Mouse (Mus musculus) left cerebral cortex, postnatal 25 days (tissue): ENCODE data around the gene Vmn2r98. TPM values are rescaled to one million over a fixed set of nuclear protein-coding genes. Genes with fewer than 3 reads are reported as not detected.
"Not testable (repeated sequence)": the region's sequence is repeated elsewhere in the genome, so short reads cannot be mapped to it uniquely, and the experiment has no call there.

Source experiments
- DNase-seq, 2 experiments: peaks; one replicate each; pipeline ENCODE4 v3.0.0; 2022; ENCODE audit warnings: low spot score in 2 of 2, mixed read lengths in 1 of 2
- intact Hi-C: fragments of 180-260 bp; cut with DNase I; formaldehyde crosslinking; loops from one replicate; pipeline ENCODE4 v1.15.1; 2025
- total RNA-seq, 2 experiments: library from RNA; stranded (reverse); gene quantifications; 2 replicates each; pipeline ENCODE4 v1.2.3; 2021

Gene Vmn2r98
- total RNA-seq, result not detected

DNA sequence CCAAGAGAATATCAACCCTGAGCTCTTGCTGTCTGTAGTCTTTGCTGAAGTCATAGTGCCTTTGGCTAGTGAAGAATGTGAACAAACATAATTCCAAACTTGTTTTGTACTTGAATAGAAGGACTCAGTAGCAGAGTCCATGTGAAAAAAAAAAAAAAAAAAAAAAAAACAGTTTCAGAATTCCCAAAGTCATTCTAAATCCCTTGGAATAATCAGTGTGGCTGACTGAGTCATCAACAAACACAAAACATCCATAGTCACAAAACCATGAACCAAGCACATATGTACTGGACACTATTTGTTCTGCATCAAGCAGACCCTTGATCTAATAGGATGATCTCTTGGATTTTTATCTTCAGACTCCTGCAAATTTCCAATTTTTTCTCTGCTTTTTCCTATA, at the start of gene Vmn2r98:
TSS of gene Vmn2r98 (plus strand) at position 301 of the 400 bp plus-strand sequence.
- DNase-seq, intact Hi-C loops: not testable (repeated sequence)

DNA sequence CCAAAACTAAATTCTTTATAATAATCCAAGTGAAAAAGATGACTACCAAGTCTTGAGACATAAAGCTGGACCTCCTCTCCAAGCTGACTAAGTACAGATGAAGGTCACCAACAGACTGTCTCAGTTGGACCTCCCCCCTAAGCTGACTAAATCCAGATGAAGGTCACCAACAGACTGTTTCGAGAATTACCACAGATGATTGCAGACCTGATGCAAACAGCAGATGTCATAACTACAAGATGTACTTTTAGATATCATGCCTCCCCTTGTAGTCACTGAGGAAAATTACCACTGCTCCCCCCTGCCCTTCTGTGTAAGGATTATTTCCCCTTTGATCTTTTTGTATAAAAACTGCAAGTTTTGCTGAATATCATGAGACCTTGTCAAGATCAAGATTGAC, 21.8 kb upstream of the Vmn2r98 start:
- DNase-seq, intact Hi-C loops: not testable (repeated sequence)

DNA sequence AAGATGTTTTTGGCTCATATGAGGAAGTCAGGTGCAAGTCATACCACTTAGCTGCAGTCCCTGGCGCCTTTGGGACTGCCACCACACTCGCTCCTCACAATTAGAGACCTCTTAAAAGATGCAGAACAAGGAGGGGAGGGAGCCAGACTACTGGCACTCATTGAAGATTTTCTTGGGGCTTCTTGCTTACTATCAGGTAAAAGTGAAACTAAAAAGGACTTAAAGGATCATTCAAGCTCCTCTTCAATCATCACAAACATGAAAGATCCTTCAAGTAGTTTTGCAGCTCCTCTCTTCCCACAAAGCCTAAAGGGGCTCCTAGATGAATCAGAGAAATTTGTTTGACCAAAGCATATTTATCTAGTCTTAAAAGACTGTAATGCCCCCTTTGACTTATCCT, 21.3 kb upstream of the Vmn2r98 start:
- DNase-seq, result no peak
- intact Hi-C loops, result no loop called here

DNA sequence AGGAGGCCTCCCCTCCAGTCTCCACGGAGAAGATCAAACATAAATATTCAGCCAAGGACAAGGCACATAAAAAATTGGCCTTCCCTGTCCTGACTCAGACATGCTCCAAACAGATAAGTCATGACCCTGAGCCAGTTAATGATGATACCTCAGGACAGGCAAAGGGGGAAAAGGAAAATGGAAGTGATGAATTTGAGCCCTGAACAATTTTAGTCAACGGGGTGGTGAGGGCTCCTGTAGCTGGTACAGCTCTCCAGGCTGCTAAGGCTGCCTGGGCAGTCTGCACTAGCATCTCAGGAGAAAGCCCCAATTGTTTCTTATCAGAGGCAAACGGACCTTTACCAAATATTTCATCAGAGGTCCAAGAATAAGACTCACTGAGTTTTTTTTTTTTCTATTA, 20.5 kb upstream of the Vmn2r98 start:
- no peak for DNase-seq
- intact Hi-C loops, result no loop called here

Other genes starting within 250 kb of the Vmn2r98 start
- gene Vmn2r97, start 139.2 kb upstream of the Vmn2r98 start, total RNA-seq, result not detected